Mouse (Mus musculus) limb, embryonic 11.5 days (tissue): ENCODE results near the gene Mcu. TPM values are rescaled to one million over a fixed set of nuclear protein-coding genes. Genes with fewer than 3 reads are reported as not detected.

Source experiments
- ATAC-seq: fragments of 200-750 bp; cut with Nextera tagmentation; 2 replicates; pipeline ENCODE4 v1.8.0; 2017; ENCODE audit warnings: low read depth; ENCODE audit not compliant: insufficient number of reproducible peaks, low FRiP score, low TSS enrichment
- DNase-seq: peaks from one replicate; pipeline ENCODE4 v3.0.0-alpha.2; 2015; ENCODE audit warnings: low spot score
- H3K27ac ChIP-seq: fragments of 300-500 bp; sonication (generic); replicated peaks from 2 replicates; pipeline ENCODE4 v1.5.1; 2014; ENCODE audit warnings: low read depth, mild to moderate bottlenecking, low read length
- H3K27me3 ChIP-seq: fragments of 300-500 bp; sonication (generic); 2 replicates; pipeline ENCODE4 v1.6.1; 2014; ENCODE audit warnings: mild to moderate bottlenecking, low read length, mixed read lengths; ENCODE audit not compliant: control insufficient read depth, insufficient read depth
- H3K36me3 ChIP-seq: fragments of 300-500 bp; sonication (generic); 2 replicates; pipeline ENCODE4 v1.6.1; 2014; ENCODE audit warnings: mild to moderate bottlenecking, low read length, moderate library complexity, mixed read lengths; ENCODE audit not compliant: control insufficient read depth, insufficient read depth
- H3K4me1 ChIP-seq: fragments of 300-500 bp; sonication (generic); 2 replicates; pipeline ENCODE4 v1.6.1; 2014; ENCODE audit warnings: low read length, mixed read lengths; ENCODE audit not compliant: control insufficient read depth, insufficient read depth
- H3K4me2 ChIP-seq: fragments of 300-500 bp; sonication (generic); 2 replicates; pipeline ENCODE4 v1.6.1; 2014; ENCODE audit warnings: low read depth, mild to moderate bottlenecking, moderate library complexity; ENCODE audit not compliant: severe bottlenecking
- H3K4me3 ChIP-seq: fragments of 300-500 bp; sonication (generic); 2 replicates; pipeline ENCODE4 v1.5.1; 2014; ENCODE audit warnings: low read depth, low read length
- H3K9ac ChIP-seq: fragments of 300-500 bp; sonication (generic); 2 replicates; pipeline ENCODE4 v1.6.1; 2014; ENCODE audit warnings: mild to moderate bottlenecking, low read length
- H3K9me3 ChIP-seq: fragments of 300-500 bp; sonication (generic); 2 replicates; pipeline ENCODE4 v1.6.1; 2016; ENCODE audit warnings: low read length; ENCODE audit not compliant: control insufficient read depth
- WGBS: fragments of 180-500 bp; shearing (Covaris S2); extraction: QIAGEN DNeasy Blood & Tissue Kit; methylation state at CpG from one replicate; pipeline ENCODE4 v1.1.7; 2014; 5-methylcytosine and 5-hydroxymethylcytosine counted together
- polyA plus RNA-seq: library from polyadenylated mRNA; unstranded; fragments of >200 nt; fragmentation: Nextera tagmentation; extraction: Ambion mirVana; gene quantifications from 2 replicates; pipeline ENCODE4 v1.2.1, GENCODE M21; 2014

Mcu gene
- polyA plus RNA-seq, 1 experiment from 2014 or later, result 34.0 TPM

GRCm38 (mm10) chr10:59487351-59487750 lies 129.1 kb downstream of the Mcu start:
- Histone ChIP-seq H3K27me3 (no peaks in the 10 kb centered on the region), H3K27ac (no peak overlapping the region), H3K4me1 (no peaks in the 10 kb centered on the region), H3K36me3 (no peaks in the 10 kb centered on the region), H3K9me3 (no peaks in the 10 kb centered on the region), H3K4me3 (no peak overlapping the region), H3K4me2 (no peak overlapping the region), H3K9ac (no peak overlapping the region)
- WGBS, result 85% methylated on average over 2 of the region's 2 CpGs
- no peak for DNase-seq
- ATAC-seq, result no peak

GRCm38 (mm10) chr10:59484318-59484717 lies 132.2 kb downstream of the Mcu start:
- H3K36me3 ChIP-seq, result no peaks in the 10 kb centered on the region
- DNase-seq, result no peak
- no peak overlapping the region for H3K4me3 ChIP-seq
- H3K4me2 ChIP-seq, result no peak overlapping the region
- H3K9ac ChIP-seq, result no peak overlapping the region
- WGBS, result 75% methylated on average over 6 of the region's 6 CpGs
- H3K4me1 ChIP-seq, result no peaks in the 10 kb centered on the region
- no peaks in the 10 kb centered on the region for H3K9me3 ChIP-seq
- no peak for ATAC-seq
- no peak overlapping the region for H3K27ac ChIP-seq
- no peaks in the 10 kb centered on the region for H3K27me3 ChIP-seq

DNA sequence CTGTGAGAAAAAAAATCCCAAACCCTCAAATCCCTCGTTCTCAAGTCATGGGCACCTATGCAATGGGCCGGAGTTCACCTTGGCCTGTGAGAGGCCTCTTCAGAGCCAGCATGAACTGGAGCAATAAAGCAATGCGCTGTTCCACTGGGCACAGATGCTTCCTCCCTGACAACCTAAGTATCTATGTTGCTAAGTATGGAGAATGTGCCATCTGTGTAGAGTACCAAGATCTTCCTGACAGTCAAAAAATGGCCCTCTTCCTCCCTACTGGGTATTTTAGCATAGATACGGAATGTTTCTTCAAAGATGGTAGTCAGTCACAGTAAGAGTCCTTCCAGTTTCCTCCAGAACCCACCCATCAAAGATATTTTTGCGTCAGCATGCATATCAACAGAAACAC lies 135.1 kb downstream of the Mcu start:
- Histone ChIP-seq H3K27ac (no peak overlapping the region), H3K27me3 (no peaks in the 10 kb centered on the region), H3K36me3 (no peaks in the 10 kb centered on the region), H3K4me2 (no peak overlapping the region), H3K9ac (no peak overlapping the region), H3K4me3 (no peak overlapping the region), H3K4me1 (no peaks in the 10 kb centered on the region), H3K9me3 (no peaks in the 10 kb centered on the region)
- ATAC-seq, result no peak
- no peak for DNase-seq
- WGBS, result 96% methylated on average over 5 of the region's 5 CpGs

- Histone ChIP-seq H3K4me3 (no peak overlapping the region), H3K36me3 (no peaks in the 10 kb centered on the region), H3K4me2 (no peak overlapping the region), H3K27me3 (no peaks in the 10 kb centered on the region), H3K27ac (no peak overlapping the region), H3K9ac (no peak overlapping the region), H3K9me3 (no peaks in the 10 kb centered on the region), H3K4me1 (peaks cover 5% of the 10 kb centered on the region; the same call in 1 of the 2 replicates)
- WGBS, result 74% methylated on average over 5 of the region's 5 CpGs
- DNase-seq, result no peak
- no peak for ATAC-seq
Observed at GRCm38 (mm10) chr10:59470451-59470850, 146.0 kb downstream of the Mcu start.

- no peak overlapping the region for H3K27ac ChIP-seq
- ATAC-seq (no peak), DNase-seq (no peak)
- H3K4me1 ChIP-seq, result peaks cover 5% of the 10 kb centered on the region; the same call in 1 of the 2 replicates
- H3K9ac ChIP-seq, result no peak overlapping the region
- no peak overlapping the region for H3K4me3 ChIP-seq
- 91% methylated on average over 12 of the region's 12 CpGs for WGBS
- H3K27me3 ChIP-seq, result no peaks in the 10 kb centered on the region
- H3K36me3 ChIP-seq, result no peaks in the 10 kb centered on the region
- no peak overlapping the region for H3K4me2 ChIP-seq
- H3K9me3 ChIP-seq, result no peaks in the 10 kb centered on the region
Observed at GRCm38 (mm10) chr10:59467297-59467696, 149.2 kb downstream of the Mcu start.

DNA sequence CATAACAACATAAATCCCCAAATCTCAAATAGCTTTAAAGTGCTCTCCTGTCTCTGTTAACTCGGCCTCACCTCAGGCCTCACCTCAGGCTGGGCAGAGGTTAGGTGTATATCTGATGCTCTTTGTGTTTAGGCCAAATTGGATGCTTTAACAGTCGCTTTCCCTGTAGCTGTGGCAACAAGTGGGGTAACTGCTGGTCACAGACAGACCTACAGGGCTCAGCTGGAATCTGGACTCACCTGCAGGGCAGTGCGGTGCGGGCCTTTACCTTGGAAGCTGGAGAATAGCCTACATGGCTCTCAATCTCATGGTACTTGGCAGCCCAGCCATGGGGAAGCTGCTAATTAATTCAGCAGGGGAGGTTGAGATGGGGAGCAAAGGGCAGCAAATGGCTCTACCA lies 149.9 kb downstream of the Mcu start:
- 0 out of 2 replicates have a peak overlapping the region, but pooled peaks have one; percentile 15 for H3K27ac ChIP-seq
- H3K4me2 ChIP-seq, result no peak overlapping the region
- no peaks in the 10 kb centered on the region for H3K36me3 ChIP-seq
- H3K4me3 ChIP-seq, result no peak overlapping the region
- no peaks in the 10 kb centered on the region for H3K27me3 ChIP-seq
- DNase-seq (no peak), ATAC-seq (no peak)
- peaks cover 5% of the 10 kb centered on the region; the same call in 1 of the 2 replicates for H3K4me1 ChIP-seq
- H3K9me3 ChIP-seq, result no peaks in the 10 kb centered on the region
- 50% methylated on average over 4 of the region's 4 CpGs for WGBS
- H3K9ac ChIP-seq, result no peak overlapping the region

GRCm38 (mm10) chr10:59465546-59465945 lies 150.9 kb downstream of the Mcu start:
- WGBS, result 72% methylated on average over 3 of the region's 3 CpGs
- H3K9ac ChIP-seq, result no peak overlapping the region
- no peak overlapping the region for H3K27ac ChIP-seq
- DNase-seq (no peak), ATAC-seq (no peak)
- no peaks in the 10 kb centered on the region for H3K27me3 ChIP-seq
- no peaks in the 10 kb centered on the region for H3K9me3 ChIP-seq
- H3K4me3 ChIP-seq, result no peak overlapping the region
- H3K36me3 ChIP-seq, result no peaks in the 10 kb centered on the region
- peaks cover 5% of the 10 kb centered on the region; the same call in 1 of the 2 replicates for H3K4me1 ChIP-seq
- H3K4me2 ChIP-seq, result no peak overlapping the region

DNA sequence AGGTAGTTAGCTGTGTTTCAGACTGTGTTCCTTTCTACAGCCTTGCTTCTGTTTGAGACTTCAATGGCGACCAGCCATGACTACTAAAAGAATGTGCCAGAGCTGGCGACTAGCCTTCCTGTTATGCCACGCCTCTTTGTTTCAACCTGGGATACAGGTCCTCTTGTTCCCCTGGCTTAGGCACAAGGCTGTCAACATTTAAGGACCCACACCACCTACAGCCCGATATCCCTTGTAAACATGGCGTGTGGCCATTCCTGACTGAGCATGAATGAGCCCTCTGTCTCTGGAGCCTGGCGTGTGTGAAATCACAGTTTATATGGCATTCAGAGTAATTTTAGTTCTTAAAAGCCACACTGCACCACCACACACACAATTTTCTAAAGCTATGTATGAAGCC lies 154.2 kb downstream of the Mcu start:
- Histone ChIP-seq H3K36me3 (no peaks in the 10 kb centered on the region), H3K27ac (peak overlapping the region; percentile 51; the same call in 1 of the 2 replicates), H3K4me2 (no peak overlapping the region), H3K4me1 (peaks cover 5% of the 10 kb centered on the region; the same call in 1 of the 2 replicates), H3K9me3 (no peaks in the 10 kb centered on the region), H3K4me3 (no peak overlapping the region), H3K9ac (no peak overlapping the region), H3K27me3 (no peaks in the 10 kb centered on the region)
- ATAC-seq (peak; percentile 39; the same call in 1 of the 2 replicates), DNase-seq (no peak)
- 80% methylated on average over 6 of the region's 6 CpGs for WGBS

GRCm38 (mm10) chr10:59459767-59460166 lies 156.7 kb downstream of the Mcu start:
- no peak overlapping the region for H3K27ac ChIP-seq
- no peaks in the 10 kb centered on the region for H3K4me1 ChIP-seq
- no peaks in the 10 kb centered on the region for H3K36me3 ChIP-seq
- no peaks in the 10 kb centered on the region for H3K27me3 ChIP-seq
- ATAC-seq, result no peak
- no peak overlapping the region for H3K9ac ChIP-seq
- WGBS, result 91% methylated on average over 12 of the region's 12 CpGs
- no peak overlapping the region for H3K4me2 ChIP-seq
- no peak for DNase-seq
- no peaks in the 10 kb centered on the region for H3K9me3 ChIP-seq
- H3K4me3 ChIP-seq, result no peak overlapping the region
